Mouse (Mus musculus) left cerebral cortex, adult 8-10 months (tissue): ENCODE data around the gene Acp6. TPM values are rescaled to one million over a fixed set of nuclear protein-coding genes. Genes with fewer than 3 reads are reported as not detected.
"Not testable (repeated sequence)": the region's sequence is repeated elsewhere in the genome, so short reads cannot be mapped to it uniquely, and the experiment has no call there.

Experiments
- DNase-seq, 2 experiments: peaks; one replicate each; pipeline ENCODE4 v3.0.0; 2022; ENCODE audit warnings: low spot score in 2 of 2
- total RNA-seq, 4 experiments: library from RNA; stranded (reverse); gene quantifications; 2 replicates each; pipeline ENCODE4 v1.2.4; 2022

Gene Acp6
- total RNA-seq = 10 to 100 TPM; 23.2 to 35.5 (median 27.6) TPM

GRCm38 (mm10) chr3:97158611-97159508 lies at the start of gene Acp6:
TSS of gene Acp6 (plus strand) at chr3:97158777.
- peak; percentile 79 to 93 for DNase-seq

- no peak for DNase-seq
These were observed 41.1 kb upstream of the Acp6 start for GRCm38 (mm10) chr3:97117511-97117910.

GRCm38 (mm10) chr3:97118313-97118712 lies 40.3 kb upstream of the Acp6 start:
- DNase-seq = no peak

DNA sequence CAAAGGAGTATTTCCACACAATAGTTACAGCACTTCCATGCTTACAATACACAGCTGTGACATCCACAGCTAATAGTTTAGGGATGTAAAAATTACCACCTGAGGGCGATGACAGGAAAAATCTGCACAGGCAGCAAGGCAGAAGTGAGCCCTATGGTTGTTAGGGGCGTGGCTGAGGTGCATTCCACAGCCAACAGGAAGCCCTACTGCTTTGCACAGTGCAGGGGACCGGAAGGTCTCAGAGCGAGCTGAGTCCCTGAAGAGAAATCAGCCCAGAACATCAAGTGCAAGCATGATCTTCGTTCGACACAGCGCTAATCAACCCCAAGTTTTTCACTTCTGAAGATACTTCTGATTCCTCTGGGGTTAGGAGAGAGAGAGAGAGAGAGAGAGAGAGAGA lies 34.4 kb upstream of the Acp6 start:
- DNase-seq = no peak

GRCm38 (mm10) chr3:97129410-97129809 lies 29.2 kb upstream of the Acp6 start:
- no peak for DNase-seq

GRCm38 (mm10) chr3:97137666-97138065 lies 20.9 kb upstream of the Acp6 start:
- not testable (repeated sequence) for DNase-seq

DNA sequence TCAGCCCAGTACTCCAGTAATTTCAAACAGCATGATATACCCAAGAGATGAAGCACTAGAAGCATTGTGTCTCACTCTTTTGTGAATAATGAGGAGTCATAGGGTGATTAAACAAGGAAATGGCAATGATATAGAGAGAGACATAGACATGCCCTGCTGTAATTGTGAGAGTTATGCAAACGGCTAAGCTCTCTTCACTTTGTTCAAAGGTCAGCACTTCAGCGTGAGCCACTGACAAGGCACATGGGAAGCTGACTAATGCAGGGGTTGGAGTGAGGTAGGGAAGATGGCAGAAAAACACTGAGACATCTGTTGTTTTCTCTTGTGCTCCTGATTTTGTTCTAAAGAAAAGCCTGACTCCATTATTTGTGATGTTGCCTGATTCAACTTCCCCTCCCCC lies 7.5 kb upstream of the Acp6 start:
- DNase-seq = no peak

DNA sequence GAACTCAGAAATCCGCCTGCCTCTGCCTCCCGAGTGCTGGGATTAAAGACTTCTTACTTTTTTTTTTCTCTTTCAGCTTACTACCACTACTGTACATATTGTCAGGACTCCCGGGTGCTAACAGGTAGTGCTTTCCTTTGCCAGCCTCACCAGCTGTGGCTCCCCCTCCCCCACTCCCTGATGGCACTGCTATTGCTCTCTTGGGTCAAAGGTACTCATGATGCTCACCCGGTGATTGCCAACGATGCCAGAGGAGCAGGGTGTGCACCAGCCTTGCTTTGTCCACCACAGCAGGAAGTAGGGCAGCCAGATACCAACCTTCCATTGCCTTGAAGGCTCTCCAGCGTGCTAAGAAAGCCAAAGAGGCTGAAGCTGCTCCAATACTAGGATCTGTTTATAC lies 2.1 kb upstream of the Acp6 start:
- DNase-seq = no peak

DNA sequence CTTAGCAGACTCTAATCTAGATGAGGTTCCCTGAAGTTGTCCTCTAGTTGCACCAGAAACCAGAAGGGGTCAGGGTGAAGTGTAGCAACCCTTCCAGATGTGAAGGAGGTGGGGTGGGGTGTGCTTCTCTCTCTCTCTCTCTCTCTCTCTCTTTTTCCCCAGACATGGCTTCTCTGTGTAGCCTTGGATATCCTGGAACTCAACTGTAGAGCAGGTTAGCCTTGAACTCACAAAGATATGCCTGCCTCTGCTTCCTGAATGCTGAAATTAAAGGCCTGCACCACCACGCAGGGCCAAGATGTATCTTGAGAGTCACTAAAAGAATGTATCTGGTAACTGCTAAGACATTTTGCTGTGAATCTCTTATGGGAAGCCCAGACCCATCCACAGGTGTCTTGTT lies 1.3 kb upstream of the Acp6 start:
- no peak for DNase-seq

- DNase-seq = peak; percentile 74 to 96
These were observed 498 bp upstream of the Acp6 start for GRCm38 (mm10) chr3:97157958-97158599.

GRCm38 (mm10) chr3:97159509-97159850 lies 903 bp downstream of the Acp6 start:
- DNase-seq = no peak

DNA sequence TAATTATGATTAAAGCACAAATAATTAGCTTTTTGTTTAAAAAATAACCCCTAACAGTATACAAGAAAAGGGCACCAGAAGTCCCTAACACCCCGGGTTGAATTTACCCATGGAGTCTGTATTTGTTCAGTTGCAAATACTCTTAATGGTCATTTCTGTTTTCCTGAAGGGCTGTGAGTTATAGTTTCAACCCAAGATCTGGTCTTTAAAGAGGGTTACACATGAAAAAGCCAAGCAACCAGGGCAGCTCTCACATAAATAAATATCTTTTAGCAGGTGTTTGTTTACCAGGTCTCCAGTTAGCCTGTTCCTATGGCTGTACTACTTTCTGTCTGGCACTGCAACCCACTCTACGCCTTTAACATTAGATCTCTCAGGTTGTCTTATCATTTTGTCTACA lies 1.4 kb downstream of the Acp6 start:
- no peak for DNase-seq

DNA sequence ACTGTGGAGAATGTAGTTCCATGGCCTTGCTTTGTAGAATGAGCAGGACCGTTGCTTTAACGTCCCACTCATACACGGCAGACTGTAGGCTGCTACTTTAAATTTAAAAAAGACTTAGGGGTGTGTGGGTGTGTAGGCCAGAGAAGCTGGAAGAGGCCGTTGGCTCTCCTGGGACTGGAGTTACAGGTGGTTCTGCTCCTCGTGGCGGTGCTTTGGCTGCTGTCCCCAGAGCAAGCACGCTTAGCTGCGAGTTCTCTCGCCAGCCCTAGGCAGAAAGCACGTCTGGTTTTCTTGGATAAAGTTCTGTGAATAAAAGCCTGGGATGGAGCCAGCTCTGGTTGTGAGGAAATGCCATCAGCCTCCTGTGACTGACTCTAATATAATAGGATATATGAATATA lies 2.3 kb downstream of the Acp6 start:
- DNase-seq = peak in 1 of 2 experiments; percentile 48

- peak in 1 of 2 experiments; percentile 1 for DNase-seq
These were observed 3.2 kb downstream of the Acp6 start for GRCm38 (mm10) chr3:97161773-97162172.

DNA sequence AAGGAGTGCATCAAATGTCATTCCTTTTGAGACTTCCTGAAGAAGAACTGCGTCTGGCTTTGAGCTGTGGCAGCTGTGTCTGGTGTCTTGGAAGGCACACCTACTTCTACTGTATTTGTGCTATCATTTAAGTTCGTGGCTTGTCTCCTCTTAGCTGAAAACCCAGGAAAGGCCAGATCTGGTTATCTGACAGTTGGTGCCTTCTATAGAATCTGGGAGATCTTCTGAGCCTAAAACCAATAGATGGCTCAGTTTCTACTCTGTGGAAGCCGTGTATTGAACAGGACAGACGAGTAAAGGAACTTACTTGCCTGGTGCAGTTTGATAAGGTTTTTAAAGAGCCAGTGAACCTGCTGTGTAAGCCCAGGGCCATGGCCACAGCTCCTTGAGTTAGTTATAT lies 5.9 kb downstream of the Acp6 start:
- peak in 1 of 2 experiments; percentile 2 for DNase-seq

- no peak for DNase-seq
These were observed 8.5 kb downstream of the Acp6 start for GRCm38 (mm10) chr3:97167126-97167525.

- DNase-seq = no peak
These were observed 13.0 kb downstream of the Acp6 start for GRCm38 (mm10) chr3:97171531-97171930.

- DNase-seq = no peak
These were observed 13.7 kb downstream of the Acp6 start for GRCm38 (mm10) chr3:97172231-97172630.

GRCm38 (mm10) chr3:97172632-97173031 lies 14.1 kb downstream of the Acp6 start:
- no peak for DNase-seq

GRCm38 (mm10) chr3:97178885-97179284 lies 20.3 kb downstream of the Acp6 start:
- no peak for DNase-seq

- no peak for DNase-seq
These were observed 21.9 kb downstream of the Acp6 start for GRCm38 (mm10) chr3:97180527-97180926.

DNA sequence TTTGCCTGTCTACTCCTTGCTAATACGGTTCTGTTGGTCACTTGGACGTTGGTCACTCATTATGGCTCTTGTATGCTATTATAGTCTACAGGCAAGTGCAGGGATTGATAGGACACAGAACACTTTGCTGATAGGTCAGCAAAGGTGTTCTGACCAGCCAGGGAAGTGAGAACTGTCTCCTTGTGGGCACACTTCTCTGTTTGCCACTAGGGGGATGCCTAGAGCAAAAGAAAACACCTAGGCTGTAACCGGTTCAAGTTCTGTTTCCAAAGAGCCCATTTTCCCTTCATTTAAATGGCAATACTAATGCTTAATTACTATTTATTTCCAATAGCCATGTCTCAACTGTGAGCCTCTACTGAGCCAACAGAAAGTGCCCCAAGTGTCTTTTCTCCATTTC lies 25.2 kb downstream of the Acp6 start:
- no peak for DNase-seq
